Mouse (Mus musculus): ENCODE data around the gene Zkscan16.

The Zkscan16 gene

DNA sequence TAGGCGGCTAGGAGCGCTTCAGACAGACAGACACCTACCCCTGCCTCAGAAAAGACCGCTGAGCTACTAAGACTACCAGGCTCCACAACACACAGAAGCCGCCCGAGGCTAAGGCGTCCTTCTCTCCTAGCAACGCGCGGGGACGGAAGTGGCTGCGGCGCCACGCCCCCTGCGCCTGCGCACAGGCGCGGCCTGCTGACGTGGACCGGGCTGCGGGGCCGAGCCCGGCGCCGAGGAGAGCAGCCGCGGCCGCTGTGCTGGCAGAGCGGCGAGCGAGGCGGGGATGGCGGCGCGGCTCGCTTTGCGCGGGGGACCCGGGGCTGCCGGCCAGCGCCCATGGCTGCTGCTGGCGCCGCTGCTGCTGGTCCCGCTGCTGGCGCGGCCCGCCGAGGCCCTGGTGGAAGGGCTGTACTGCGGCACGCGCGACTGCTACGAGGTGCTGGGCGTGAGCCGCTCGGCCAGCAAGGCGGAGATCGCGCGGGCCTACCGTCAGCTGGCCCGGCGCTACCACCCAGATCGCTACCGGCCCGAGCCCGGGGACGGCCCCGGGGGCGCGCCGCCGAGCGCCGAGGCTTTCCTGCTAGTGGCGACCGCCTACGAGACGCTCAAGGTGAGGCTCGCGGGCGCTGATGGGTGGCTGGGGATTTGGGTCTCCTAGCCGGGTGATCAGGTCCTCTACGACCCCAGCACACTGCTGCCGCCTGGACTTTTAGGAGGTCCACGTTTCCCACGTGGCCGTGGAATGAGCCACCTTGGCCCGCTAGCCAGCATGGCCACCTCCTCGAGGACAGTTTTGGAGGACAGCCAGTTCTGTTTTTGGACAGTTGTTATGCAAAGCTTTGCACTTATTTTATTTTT, 59.7 kb downstream of the Zkscan16 start, which contains the start of gene Gm20503:
TSS of gene Gm20503 (plus strand) at position 263 of the 858 bp plus-strand sequence.
- WGBS: 1% methylated on average over 89 of the region's 89 CpGs

DNA sequence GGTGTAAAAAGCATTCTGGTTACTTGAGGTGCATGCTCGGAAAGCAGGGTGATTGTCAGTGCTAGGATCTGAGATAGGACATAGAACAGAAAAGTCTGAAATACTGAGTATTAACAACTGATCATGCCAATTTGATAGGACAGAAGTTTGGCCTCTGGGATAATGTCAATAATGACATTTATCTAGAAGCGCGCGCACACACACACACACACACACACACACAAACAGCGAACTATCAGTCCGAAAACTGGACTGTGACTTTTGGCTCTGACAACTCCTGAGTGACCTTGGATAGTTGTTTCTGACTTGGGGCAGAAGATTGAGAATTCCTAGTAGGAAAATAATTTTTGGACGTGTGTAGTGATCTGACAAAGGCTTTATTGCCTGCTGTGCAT, 60.4 kb downstream of the Zkscan16 start:
- WGBS: 26% methylated on average over 7 of the region's 7 CpGs

DNA sequence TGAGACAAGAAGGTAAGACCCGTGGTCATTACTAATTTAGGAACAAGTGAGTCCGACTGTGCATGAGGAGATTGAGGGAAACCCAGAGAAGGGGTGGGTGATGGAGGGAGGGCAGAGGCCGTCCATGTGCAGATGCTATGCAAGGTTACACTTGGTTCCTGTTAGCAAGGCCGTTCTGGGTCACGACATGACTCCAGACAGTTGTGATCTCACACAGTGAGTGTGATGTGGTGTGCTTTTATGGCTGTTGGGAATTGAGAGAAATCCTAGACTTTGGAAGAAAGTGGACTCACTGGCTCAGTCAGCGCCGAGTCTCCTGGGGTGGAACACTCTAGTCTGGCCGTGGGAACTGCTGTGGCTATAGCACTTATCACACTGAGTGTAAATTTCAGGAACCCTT, 62.8 kb downstream of the Zkscan16 start:
- WGBS: 67% methylated on average over 8 of the region's 8 CpGs

DNA sequence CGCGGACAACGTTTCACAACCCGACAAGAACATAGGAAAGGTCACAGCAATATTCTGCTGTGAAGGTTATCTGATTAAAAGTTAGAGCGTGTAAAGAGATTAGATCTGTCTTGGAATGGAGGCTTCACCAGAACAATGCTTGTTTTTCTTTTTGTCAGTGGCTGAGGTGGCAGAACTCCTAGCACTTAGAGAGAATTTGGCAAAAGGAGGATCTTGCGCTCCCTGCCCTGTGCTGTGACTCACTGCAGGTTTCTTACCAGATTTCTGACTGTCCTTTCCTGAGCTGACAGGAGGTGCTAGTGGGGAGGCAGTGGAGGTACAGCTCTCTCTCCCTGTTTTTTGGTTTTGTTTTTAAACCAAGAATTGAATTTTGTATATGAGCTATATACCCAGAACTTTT, 63.6 kb downstream of the Zkscan16 start:
- WGBS: 59% methylated on average over 6 of the region's 6 CpGs

All from cerebral cortex, adult 2 months (tissue).